Mouse (Mus musculus): ENCODE measurements around the gene Gm9887. TPM values are rescaled to one million over a fixed set of nuclear protein-coding genes. Genes with fewer than 3 reads are reported as not detected.

Gene Gm9887
- 5.6 TPM for polyA plus RNA-seq (2017; shearing (Covaris generic))

DNA sequence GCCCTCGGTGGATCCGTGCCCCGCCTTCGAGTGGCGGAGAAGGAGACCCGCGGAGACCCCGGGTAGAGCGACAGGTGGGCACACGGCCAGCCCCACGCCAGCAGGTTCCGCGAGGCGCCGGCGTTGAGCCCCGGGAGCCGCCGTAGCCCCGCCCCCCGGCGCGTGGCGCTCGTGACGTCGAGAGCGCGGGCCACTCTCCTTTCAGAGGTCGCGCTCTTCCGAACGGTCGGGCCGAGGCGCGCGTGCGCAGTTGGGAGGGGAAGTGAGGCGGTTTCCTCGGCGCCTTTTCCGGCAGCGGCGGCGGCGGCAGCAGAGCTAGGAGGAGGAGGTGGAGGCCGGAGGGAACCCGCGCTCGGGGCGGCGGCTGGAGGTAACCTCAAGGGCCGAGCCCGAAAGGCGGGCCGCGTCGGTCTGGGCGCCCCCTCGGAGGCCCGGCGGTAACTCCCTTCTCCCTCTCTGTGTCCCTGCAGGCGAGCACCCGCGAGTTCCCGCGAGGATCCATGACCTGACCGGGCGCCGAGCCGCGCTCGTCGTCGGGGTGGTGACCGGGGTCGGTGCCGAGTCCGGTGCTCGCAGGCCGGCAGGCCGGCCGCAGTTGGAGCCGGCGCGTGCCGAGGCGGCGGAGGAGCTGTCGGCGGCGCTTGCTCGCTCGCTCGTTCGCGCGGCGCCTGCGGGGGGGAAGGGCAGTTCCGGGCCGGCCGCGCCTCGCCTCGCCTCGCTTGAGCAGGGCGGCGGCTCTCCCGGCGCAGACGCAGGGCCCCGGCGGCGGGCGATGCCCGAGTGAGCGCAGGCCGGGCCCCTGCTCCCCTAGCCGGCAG is at the start of gene Gm9887, which contains the start of gene Arf6:
Gene Gm9887, minus strand, starts transcription at position 605 of the 818 bp plus-strand sequence.
Gene Arf6, plus strand, starts transcription at position 297 of the 818 bp plus-strand sequence.

GRCm38 (mm10) chr12:69356546-69357299 is 15.5 kb downstream of the Gm9887 start, which contains the start of gene Nemf:
Nemf (minus strand) TSS chr12:69357165.

Other genes starting within 250 kb of the Gm9887 start
- gene Rps29, start 213.3 kb downstream of the Gm9887 start, polyA plus RNA-seq (2017; shearing (Covaris generic)): 2,065 TPM
- gene Lrr1, start 203.6 kb downstream of the Gm9887 start, polyA plus RNA-seq (2017; shearing (Covaris generic)): not detected
- gene Rpl36al, start 188.4 kb downstream of the Gm9887 start, polyA plus RNA-seq (2017; shearing (Covaris generic)): 326 TPM
- gene Mgat2, start 188.3 kb downstream of the Gm9887 start, polyA plus RNA-seq (2017; shearing (Covaris generic)): 61.4 TPM
- 9.1 TPM for gene Gm49383, start 175.4 kb downstream of the Gm9887 start, polyA plus RNA-seq (2017; shearing (Covaris generic))
- gene Dnaaf2, start 174.0 kb downstream of the Gm9887 start, polyA plus RNA-seq (2017; shearing (Covaris generic)): 3.1 TPM
- gene Gm49384, start 168.2 kb downstream of the Gm9887 start, polyA plus RNA-seq (2017; shearing (Covaris generic)): 8.9 TPM
- gene Pole2, start 144.3 kb downstream of the Gm9887 start, polyA plus RNA-seq (2017; shearing (Covaris generic)): 3.3 TPM
- gene Klhdc1, start 131.3 kb downstream of the Gm9887 start, polyA plus RNA-seq (2017; shearing (Covaris generic)): 18.9 TPM
- 24.6 TPM for gene Klhdc2, start 75.8 kb downstream of the Gm9887 start, polyA plus RNA-seq (2017; shearing (Covaris generic))
- 142 TPM for gene Nemf, start 15.3 kb downstream of the Gm9887 start, polyA plus RNA-seq (2017; shearing (Covaris generic))
- 389 TPM for gene Arf6, start 308 bp downstream of the Gm9887 start, polyA plus RNA-seq (2017; shearing (Covaris generic))
- gene Vcpkmt, start 210.6 kb upstream of the Gm9887 start, polyA plus RNA-seq (2017; shearing (Covaris generic)): 3.9 TPM